Mouse (Mus musculus) midbrain, embryonic 11.5 days (tissue): Measurements from ENCODE around the gene Lonp1. TPM values are rescaled to one million over a fixed set of nuclear protein-coding genes. Genes with fewer than 3 reads are reported as not detected.

Experiments
- ATAC-seq: fragments of 200-750 bp; cut with Nextera tagmentation; 2 replicates; pipeline ENCODE4 v1.8.0; 2017; ENCODE audit warnings: moderate TSS enrichment, moderate library complexity; ENCODE audit not compliant: low FRiP score
- DNase-seq: peaks from one replicate; pipeline ENCODE4 v3.0.0; 2015; ENCODE audit warnings: low spot score; ENCODE audit errors: missing footprints
- H3K27ac ChIP-seq: fragments of 300-500 bp; sonication (generic); 2 replicates; pipeline ENCODE4 v1.5.1; 2014; ENCODE audit warnings: low read depth, low read length
- H3K27me3 ChIP-seq: fragments of 300-500 bp; sonication (generic); 2 replicates; pipeline ENCODE4 v1.6.1; 2014; ENCODE audit warnings: mild to moderate bottlenecking, low read length, moderate library complexity, mixed read lengths; ENCODE audit not compliant: control insufficient read depth, insufficient read depth
- H3K36me3 ChIP-seq: fragments of 300-500 bp; sonication (generic); 2 replicates; pipeline ENCODE4 v1.6.1; 2014; ENCODE audit warnings: mild to moderate bottlenecking, low read length, moderate library complexity, mixed read lengths; ENCODE audit not compliant: control insufficient read depth, insufficient read depth
- H3K4me1 ChIP-seq: fragments of 300-500 bp; sonication (generic); 2 replicates; pipeline ENCODE4 v1.6.1; 2014; ENCODE audit warnings: low read length; ENCODE audit not compliant: control insufficient read depth, insufficient read depth
- H3K4me2 ChIP-seq: fragments of 300-500 bp; sonication (generic); 2 replicates; pipeline ENCODE4 v1.6.1; 2014; ENCODE audit warnings: mild to moderate bottlenecking, moderate library complexity
- H3K4me3 ChIP-seq: fragments of 300-500 bp; sonication (generic); 2 replicates; pipeline ENCODE4 v1.5.1; 2014; ENCODE audit warnings: low read depth, low read length
- H3K9ac ChIP-seq: fragments of 300-500 bp; sonication (generic); 2 replicates; pipeline ENCODE4 v1.6.1; 2014; ENCODE audit warnings: low read length
- H3K9me3 ChIP-seq: fragments of 300-500 bp; sonication (generic); 2 replicates; pipeline ENCODE4 v1.6.1; 2016; ENCODE audit warnings: low read length; ENCODE audit not compliant: control insufficient read depth
- WGBS: fragments of 180-500 bp; shearing (Covaris S2); extraction: QIAGEN DNeasy Blood & Tissue Kit; methylation state at CpG from one replicate; pipeline ENCODE4 v1.1.7; 2014; 5-methylcytosine and 5-hydroxymethylcytosine counted together
- polyA plus RNA-seq: library from polyadenylated mRNA; unstranded; fragments of >200 nt; fragmentation: Nextera tagmentation; extraction: Ambion mirVana; gene quantifications from 2 replicates; pipeline ENCODE4 v1.2.1, GENCODE M21; 2014

Lonp1 gene
- polyA plus RNA-seq, 1 experiment from 2014 or later, result 48.9 TPM

- no peak overlapping the region for H3K4me2 ChIP-seq
- 92% methylated on average over 29 of the region's 29 CpGs for WGBS
- no peak overlapping the region for H3K27ac ChIP-seq
- no peak overlapping the region for H3K9ac ChIP-seq
- H3K4me1 ChIP-seq, result no peaks in the 10 kb centered on the region
- H3K4me3 ChIP-seq, result no peak overlapping the region
- ATAC-seq, result no peak
- DNase-seq, result no peak
- H3K36me3 ChIP-seq, result peaks cover 74% of the 10 kb centered on the region
- no peaks in the 10 kb centered on the region for H3K9me3 ChIP-seq
- H3K27me3 ChIP-seq, result no peaks in the 10 kb centered on the region
These were observed 60.4 kb downstream of the Lonp1 start for GRCm38 (mm10) chr17:56566293-56566692.

Other genes starting within 250 kb of the Lonp1 start
- gene Ptprs, start 150.4 kb downstream of the Lonp1 start, polyA plus RNA-seq, result 115 and 125 TPM in 2 replicates
- not detected in 2 replicates for gene Znrf4, start 114.5 kb downstream of the Lonp1 start, polyA plus RNA-seq
- 0.45 and 0.58 TPM in 2 replicates for gene Gm20219, start 72.5 kb downstream of the Lonp1 start, polyA plus RNA-seq
- gene Safb2, start 42.3 kb downstream of the Lonp1 start, polyA plus RNA-seq, result 45.8 and 46.5 TPM in 2 replicates
- gene Safb, start 42.1 kb downstream of the Lonp1 start, polyA plus RNA-seq, result 110 and 113 TPM in 2 replicates
- gene 2410015M20Rik, start 17.1 kb downstream of the Lonp1 start, polyA plus RNA-seq, result 182 and 195 TPM in 2 replicates
- 1,209 and 1,332 TPM in 2 replicates for gene Rpl36, start 13.5 kb downstream of the Lonp1 start, polyA plus RNA-seq
- gene Catsperd, start 1.3 kb upstream of the Lonp1 start, polyA plus RNA-seq, result 0.93 and 0.95 TPM in 2 replicates
- 108 and 112 TPM in 2 replicates for gene Ranbp3, start 46.4 kb upstream of the Lonp1 start, polyA plus RNA-seq
- gene Ndufa11, start 90.9 kb upstream of the Lonp1 start, polyA plus RNA-seq, result 323 and 337 TPM in 2 replicates
- 13.1 and 15.0 TPM in 2 replicates for gene Vmac, start 91.1 kb upstream of the Lonp1 start, polyA plus RNA-seq
- gene Nrtn, start 130.6 kb upstream of the Lonp1 start, polyA plus RNA-seq, result 7.4 and 9.1 TPM in 2 replicates
- 31.5 and 34.6 TPM in 2 replicates for gene Dus3l, start 137.9 kb upstream of the Lonp1 start, polyA plus RNA-seq
- gene Prr22, start 143.4 kb upstream of the Lonp1 start, polyA plus RNA-seq, result 0.54 and 1.0 TPM in 2 replicates
- 4.6 and 4.8 TPM in 2 replicates for gene Rfx2, start 204.1 kb upstream of the Lonp1 start, polyA plus RNA-seq
- not detected in 2 replicates for gene Acsbg2, start 247.6 kb upstream of the Lonp1 start, polyA plus RNA-seq
- 0.11 and 0.25 TPM in 2 replicates for gene 1700061G19Rik, start 248.6 kb upstream of the Lonp1 start, polyA plus RNA-seq